11 mouse cellular contexts compared by ENCODE assay signal in genomic region chr11:103375258-103375657, GRCm38 (mm10). TPM values are rescaled to one million over a fixed set of nuclear protein-coding genes. Genes with fewer than 3 reads are reported as not detected.
DNase-seq lines count a peak whose midpoint lies in the region; ATAC-seq lines count a peak whose summit lies in the region.
"Had no signal": no experiment of that assay in that cellular context is flagged by ENCODE, and none has a peak within 500 bp of the region (broad histone marks: within the 10 kb centered on the region; RNA-seq: fewer than 3 reads in every experiment).

No protein-coding gene starts in this region.

- no peak overlapping the region for H3K4me2 ChIP-seq in heart, embryonic 16.5 days (ENCODE audit: low read depth, low read length)
- H3K4me2 ChIP-seq in heart, embryonic 12.5 days = no peak overlapping the region
- H3K4me2 ChIP-seq: embryonic facial prominence, embryonic 13.5 days had no signal

- H3K9ac ChIP-seq in heart, embryonic 16.5 days (ENCODE audit: low read length) = no peak overlapping the region
- H3K9ac ChIP-seq in heart, embryonic 12.5 days = no peak overlapping the region; the same call in 1 of the 2 replicates
- H3K9ac ChIP-seq: embryonic facial prominence, embryonic 13.5 days; liver, embryonic 14.5 days had no signal

- ATAC-seq in heart, embryonic 16.5 days (replicated peaks; ENCODE audit: extremely low read depth, insufficient read depth, low FRiP score) = peak; percentile 39; the same call in 1 of the 2 replicates
- ATAC-seq in heart, embryonic 12.5 days (ENCODE audit: insufficient number of reproducible peaks, low FRiP score) = no peak
- ATAC-seq in common myeloid progenitor, adult 5-6 weeks (replicated peaks; ENCODE audit: low read depth, poor library complexity, severe bottlenecking) = peak; percentile 71

- peaks cover 14% of the 10 kb centered on the region for H3K36me3 ChIP-seq in heart, embryonic 16.5 days (ENCODE audit: control insufficient read depth, insufficient read depth)
- H3K36me3 ChIP-seq in heart, embryonic 12.5 days = peaks cover 46% of the 10 kb centered on the region
- peaks cover 22% of the 10 kb centered on the region for H3K36me3 ChIP-seq in splenic B cell, adult 2 months (ENCODE audit: control insufficient read depth, insufficient read depth, low read length, poor library complexity, severe bottlenecking)

- H3K27me3 ChIP-seq in heart, embryonic 16.5 days (ENCODE audit: control insufficient read depth, insufficient read depth, low read length) = no peaks in the 10 kb centered on the region
- H3K27me3 ChIP-seq in heart, embryonic 12.5 days (replicated peaks) = no peaks in the 10 kb centered on the region
- no peaks in the 10 kb centered on the region for H3K27me3 ChIP-seq in splenic B cell, adult 2 months (ENCODE audit: control insufficient read depth, insufficient read depth, low read length, poor library complexity, severe bottlenecking)
- H3K27me3 ChIP-seq: embryonic facial prominence, embryonic 13.5 days had no signal

- DNase-seq in CD4-positive, CD25-positive, alpha-beta regulatory T cell, adult 2 months (ENCODE audit: low read depth, low spot score) = peak; percentile 47
- DNase-seq in splenic B cell, adult 2 months (ENCODE audit: low read depth, low spot score) = peak; percentile 31
- DNase-seq in right cerebral cortex, postnatal 25 days = no peak
- DNase-seq in adrenal gland, adult 2 months = no peak
- DNase-seq: adrenal gland, postnatal 36 days; retina, postnatal 1 day had no signal

- H3K27ac ChIP-seq in heart, embryonic 16.5 days (ENCODE audit: low read length) = peak overlapping the region; percentile 16; the same call in 1 of the 2 replicates
- no peak overlapping the region for H3K27ac ChIP-seq in heart, embryonic 12.5 days (ENCODE audit: poor library complexity, severe bottlenecking)
- H3K27ac ChIP-seq: embryonic facial prominence, embryonic 13.5 days; liver, embryonic 14.5 days had no signal

- H3K4me3 ChIP-seq in heart, embryonic 16.5 days (ENCODE audit: low read length) = no peak overlapping the region
- no peak overlapping the region for H3K4me3 ChIP-seq in heart, embryonic 12.5 days
- H3K4me3 ChIP-seq: embryonic facial prominence, embryonic 13.5 days had no signal

- peaks cover 22% of the 10 kb centered on the region for H3K4me1 ChIP-seq in heart, embryonic 16.5 days (ENCODE audit: control insufficient read depth, insufficient read depth, low read length)
- peaks cover 17% of the 10 kb centered on the region; the same call in 1 of the 2 replicates for H3K4me1 ChIP-seq in heart, embryonic 12.5 days (replicated peaks)
- H3K4me1 ChIP-seq: embryonic facial prominence, embryonic 13.5 days had no signal

- 41% methylated on average over 1 of the region's 1 CpGs for WGBS in heart, embryonic 16.5 days
- WGBS in heart, embryonic 12.5 days = 50% methylated on average over 1 of the region's 1 CpGs

- no peaks in the 10 kb centered on the region for H3K9me3 ChIP-seq in heart, embryonic 16.5 days (replicated peaks; ENCODE audit: control insufficient read depth, low read length)
- H3K9me3 ChIP-seq in heart, embryonic 12.5 days (replicated peaks) = no peaks in the 10 kb centered on the region
- H3K9me3 ChIP-seq: embryonic facial prominence, embryonic 13.5 days had no signal

RNA-seq across cellular contexts. Expression of gene Arhgap27, which starts 11.8 kb away (rescaled TPM):
- 7.5 and 8.5 TPM in 2 replicates for polyA plus RNA-seq in heart, embryonic 16.5 days (2015; fragmentation: Nextera tagmentation; extraction: Ambion mirVana)
- 6.7 and 8.9 TPM in 2 replicates for polyA plus RNA-seq in heart, embryonic 12.5 days (2016; fragmentation: Nextera tagmentation; extraction: Ambion mirVana)
- 8.2 and 13.7 TPM in 2 replicates for total RNA-seq in common myeloid progenitor, adult 5-6 weeks (2017)
- 10 to 100 TPM; 10.3 to 12.2 TPM for total RNA-seq in adrenal gland, adult 2 months (2021)
- polyA plus RNA-seq in adrenal gland, adult 2 months (2012; rRNA removed) = 34.7 and 42.5 TPM in 2 replicates

RNA-seq across cellular contexts. Expression of gene Plekhm1, which starts 37.2 kb away (rescaled TPM):
- 5.9 and 6.1 TPM in 2 replicates for polyA plus RNA-seq in heart, embryonic 16.5 days (2015; fragmentation: Nextera tagmentation; extraction: Ambion mirVana)
- polyA plus RNA-seq in heart, embryonic 12.5 days (2016; fragmentation: Nextera tagmentation; extraction: Ambion mirVana) = 7.4 and 7.5 TPM in 2 replicates
- 3.6 and 6.3 TPM in 2 replicates for total RNA-seq in common myeloid progenitor, adult 5-6 weeks (2017)
- 10 to 100 TPM; 19.7 to 21.2 TPM for total RNA-seq in adrenal gland, adult 2 months (2021)
- 18.6 and 18.8 TPM in 2 replicates for polyA plus RNA-seq in adrenal gland, adult 2 months (2012; rRNA removed)

Comparison
In these comparisons a context has a peak if more than half of its experiments do, and no peak if none do; other contexts are left out.
1. DNase-seq: peak in CD4-positive, CD25-positive, alpha-beta regulatory T cell, adult 2 months (single experiment) and splenic B cell, adult 2 months (single experiment); none in right cerebral cortex, postnatal 25 days (single experiment) and adrenal gland, adult 2 months (single experiment).